Mouse (Mus musculus) cerebellum, adult 2 months (tissue): ENCODE data around the gene Lrrc15. TPM values are rescaled to one million over a fixed set of nuclear protein-coding genes. Genes with fewer than 3 reads are reported as not detected.

Source experiments
- DNase-seq, 2 experiments: peaks; one replicate each; pipeline ENCODE4 v3.0.0; 2021
- H3K27ac ChIP-seq: fragments of 200-500 bp; 2 replicates; pipeline ENCODE4 v1.5.1; 2012; ENCODE audit warnings: low read length, control low read depth, inconsistent platforms; ENCODE audit not compliant: insufficient read depth
- H3K27me3 ChIP-seq: fragments of 200-500 bp; 2 replicates; pipeline ENCODE4 v1.6.1; 2012; ENCODE audit warnings: inconsistent platforms, mild to moderate bottlenecking, low read length, moderate library complexity; ENCODE audit not compliant: control insufficient read depth, insufficient read depth
- H3K4me1 ChIP-seq: fragments of 200-500 bp; 2 replicates; pipeline ENCODE4 v1.6.1; 2011; ENCODE audit warnings: low read length; ENCODE audit not compliant: control insufficient read depth, insufficient read depth
- H3K4me3 ChIP-seq: fragments of 200-500 bp; replicated peaks from 2 replicates; pipeline ENCODE3; 2011; ENCODE audit warnings: mild to moderate bottlenecking, low read depth, low read length, control low read depth; ENCODE audit not compliant: insufficient read depth
- CTCF ChIP-seq: fragments of 200-500 bp; IDR thresholded peaks from 2 replicates; pipeline ENCODE4 v1.5.1; 2011; ENCODE audit warnings: low read depth, mild to moderate bottlenecking, control low read depth, low read length, moderate library complexity, borderline replicate concordance; ENCODE audit not compliant: insufficient read depth
- POLR2A ChIP-seq: fragments of 200-500 bp; IDR thresholded peaks from 2 replicates; pipeline ENCODE4 v1.6.1; 2011; ENCODE audit warnings: low read length, control low read depth, borderline replicate concordance; ENCODE audit not compliant: insufficient read depth
- WGBS: fragments of 180-500 bp; shearing (Covaris S2); methylation state at CpG from one replicate; pipeline ENCODE4 v1.1.7; 2018; 5-methylcytosine and 5-hydroxymethylcytosine counted together
- polyA plus RNA-seq: library from polyadenylated mRNA; depleted of rRNA; stranded (reverse); fragments of >200 nt; gene quantifications from 2 replicates; pipeline ENCODE4 v1.2.3, GENCODE M21; 2012; rRNA removed

The Lrrc15 gene
- polyA plus RNA-seq = not detected in 2 replicates

DNA sequence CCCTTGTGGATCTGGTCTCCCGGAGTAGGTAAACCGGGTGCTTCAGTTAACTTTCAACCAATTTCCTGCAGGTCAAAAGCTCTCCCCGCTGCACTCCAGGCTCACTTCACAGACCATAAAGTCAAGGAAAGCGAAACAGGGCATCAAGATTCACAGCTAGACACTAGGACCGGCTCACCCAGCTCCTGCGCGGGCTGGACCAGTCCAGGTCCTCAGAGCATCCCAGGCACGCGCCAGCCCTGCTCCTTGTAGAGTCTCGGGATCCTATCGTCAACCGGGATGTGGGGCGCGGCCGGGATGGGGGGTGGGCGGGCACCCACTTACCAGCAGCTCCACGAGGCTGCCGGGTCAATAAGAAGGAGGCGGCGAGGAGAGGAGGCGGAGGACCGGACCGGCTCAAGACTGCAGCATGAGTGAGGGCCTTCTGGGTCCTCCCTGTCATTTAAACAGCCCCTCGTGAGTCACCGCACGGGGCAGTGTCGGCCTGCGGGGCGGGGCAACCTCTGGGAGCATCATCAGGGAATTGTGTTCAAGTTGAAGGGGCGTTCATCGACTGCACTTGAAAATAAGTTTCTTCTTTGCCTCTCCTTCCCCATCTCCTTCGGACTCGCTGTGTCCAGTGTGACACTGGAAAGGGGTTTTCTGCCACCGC is at the start of gene Lrrc15:
Gene Lrrc15 (minus strand): TSS at position 413 of the 652 bp plus-strand sequence.
- peaks cover 3% of the 10 kb centered on the region; the same call in 1 of the 2 replicates for H3K4me1 ChIP-seq
- no peak for DNase-seq
- peak within 1 kb of the TSS; percentile 16 for H3K4me3 ChIP-seq
- TF ChIP-seq CTCF (no peak), POLR2A (no peak)
- H3K27ac ChIP-seq = no peak within 1 kb of the TSS
- H3K27me3 ChIP-seq = no peaks in the 10 kb centered on the region
- whole genome bisulfite sequencing = 12% methylated on average over 34 of the region's 34 CpGs

DNA sequence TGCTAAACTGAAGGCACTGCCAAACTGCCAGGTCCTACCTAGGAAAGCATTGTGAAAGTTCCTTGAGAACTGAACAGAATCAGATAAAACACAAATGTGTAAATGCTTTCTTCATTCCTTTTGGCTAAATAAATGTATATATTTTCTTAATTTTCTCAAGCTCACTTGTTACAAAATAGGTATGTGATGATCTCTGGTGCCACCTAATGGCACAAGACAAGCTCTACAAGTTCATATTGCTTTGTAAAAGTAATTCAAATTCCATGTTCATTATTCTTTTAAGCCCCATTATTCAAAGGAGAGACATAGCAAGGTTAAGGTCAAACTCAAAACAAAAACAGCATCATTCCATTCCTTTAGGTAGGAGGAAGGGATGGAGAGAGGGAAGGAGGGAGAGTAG is 31.2 kb upstream of the Lrrc15 start:
- Histone ChIP-seq H3K4me1 (no peaks in the 10 kb centered on the region), H3K27me3 (no peaks in the 10 kb centered on the region), H3K4me3 (no peak overlapping the region), H3K27ac (no peak overlapping the region)
- peak in 1 of 2 experiments; percentile 14 for DNase-seq
- peak; percentile 38; the same call in 1 of the 2 replicates for TF ChIP-seq CTCF
- TF ChIP-seq POLR2A = no peak

DNA sequence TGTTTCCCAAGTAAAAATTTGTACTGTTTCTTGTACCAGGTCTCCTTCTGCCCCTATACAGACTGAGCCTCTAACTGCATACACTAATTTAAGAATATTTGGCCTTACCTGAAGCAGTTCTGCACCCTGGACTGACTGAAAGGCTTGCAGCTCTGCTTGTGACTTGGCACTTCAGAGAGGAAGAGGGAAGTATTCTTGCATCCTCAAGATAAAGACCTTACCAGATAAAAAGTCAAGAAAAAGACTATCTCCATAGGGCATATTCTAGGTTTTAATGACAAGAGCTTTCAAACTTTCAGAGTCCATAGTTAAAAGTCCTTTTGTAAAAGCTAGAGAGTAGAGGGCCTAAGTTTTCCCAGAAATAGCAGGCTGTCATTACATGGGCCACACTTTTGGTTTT is 27.6 kb upstream of the Lrrc15 start, which contains the start of gene Gp5:
Gene Gp5 (minus strand): TSS at position 133 of the 400 bp plus-strand sequence.
- Histone ChIP-seq H3K4me3 (peak within 1 kb of the TSS; percentile 55), H3K27ac (no peak within 1 kb of the TSS), H3K4me1 (no peaks in the 10 kb centered on the region), H3K27me3 (no peaks in the 10 kb centered on the region)
- DNase-seq = no peak
- TF ChIP-seq POLR2A (no peak), CTCF (no peak)

DNA sequence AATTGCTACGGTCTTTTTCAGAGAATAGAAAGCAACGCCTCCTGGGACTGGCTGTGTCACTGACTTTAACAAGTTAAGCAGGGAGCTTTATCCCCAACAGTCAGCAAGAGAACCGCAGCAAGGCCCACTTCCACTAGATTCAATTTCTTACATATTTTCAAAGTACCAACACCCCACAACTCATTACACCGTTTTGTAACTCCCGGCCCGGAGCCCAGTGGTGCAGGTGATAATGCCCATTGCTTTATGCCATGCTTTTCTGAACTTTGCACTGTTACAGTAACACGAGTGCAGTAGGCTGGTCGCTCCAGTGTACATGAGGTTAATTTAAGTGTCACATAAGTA is 27.1 kb upstream of the Lrrc15 start:
- DNase-seq = no peak
- TF ChIP-seq CTCF = no peak
- no peak for TF ChIP-seq POLR2A
- 92% methylated on average over 8 of the region's 8 CpGs for WGBS
- Histone ChIP-seq H3K4me3 (no peak overlapping the region), H3K4me1 (no peaks in the 10 kb centered on the region), H3K27ac (no peak overlapping the region), H3K27me3 (no peaks in the 10 kb centered on the region)

DNA sequence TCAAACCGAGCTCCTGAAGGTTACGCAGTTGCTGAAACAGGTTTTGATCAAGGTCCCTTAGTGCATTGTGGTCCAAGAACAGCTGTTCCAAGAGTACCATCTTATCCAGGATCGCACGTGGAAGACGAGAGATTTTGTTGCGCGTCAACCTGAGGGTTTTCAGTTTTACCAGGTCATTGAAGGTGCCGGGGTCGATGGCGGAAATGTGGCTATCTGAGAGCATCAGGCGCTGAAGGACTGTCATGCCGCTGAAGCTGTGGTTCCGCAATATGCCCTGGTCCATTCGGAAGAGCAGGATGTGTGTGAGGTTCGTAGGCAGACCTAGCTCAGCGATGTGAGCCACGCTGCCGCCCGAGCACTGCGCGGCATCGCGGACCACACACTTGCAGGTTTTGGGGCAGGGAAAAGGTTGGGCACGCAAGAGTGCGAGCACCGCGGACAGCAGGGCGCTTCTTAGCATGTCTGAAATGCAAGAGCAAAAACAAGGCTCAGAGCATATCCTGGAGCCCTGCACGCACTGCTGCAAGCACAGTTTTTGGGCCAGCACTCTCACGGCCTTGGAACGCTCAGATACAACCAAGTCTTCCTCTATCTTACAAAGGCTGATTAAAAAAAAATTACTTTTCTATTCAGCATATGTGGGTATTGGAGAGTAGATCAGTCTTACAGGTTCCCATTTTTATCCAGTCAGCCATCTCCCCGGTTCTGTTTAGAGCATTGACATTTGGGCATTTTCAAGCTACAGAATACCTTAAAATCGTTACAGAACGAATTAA is 26.5 kb upstream of the Lrrc15 start:
- H3K27ac ChIP-seq = no peak overlapping the region
- DNase-seq = peak; percentile 29 to 46
- 13% methylated on average over 34 of the region's 34 CpGs for WGBS
- no peaks in the 10 kb centered on the region for H3K4me1 ChIP-seq
- peak overlapping the region; percentile 55 for H3K4me3 ChIP-seq
- H3K27me3 ChIP-seq = no peaks in the 10 kb centered on the region
- no peak for TF ChIP-seq CTCF
- TF ChIP-seq POLR2A = no peak

DNA sequence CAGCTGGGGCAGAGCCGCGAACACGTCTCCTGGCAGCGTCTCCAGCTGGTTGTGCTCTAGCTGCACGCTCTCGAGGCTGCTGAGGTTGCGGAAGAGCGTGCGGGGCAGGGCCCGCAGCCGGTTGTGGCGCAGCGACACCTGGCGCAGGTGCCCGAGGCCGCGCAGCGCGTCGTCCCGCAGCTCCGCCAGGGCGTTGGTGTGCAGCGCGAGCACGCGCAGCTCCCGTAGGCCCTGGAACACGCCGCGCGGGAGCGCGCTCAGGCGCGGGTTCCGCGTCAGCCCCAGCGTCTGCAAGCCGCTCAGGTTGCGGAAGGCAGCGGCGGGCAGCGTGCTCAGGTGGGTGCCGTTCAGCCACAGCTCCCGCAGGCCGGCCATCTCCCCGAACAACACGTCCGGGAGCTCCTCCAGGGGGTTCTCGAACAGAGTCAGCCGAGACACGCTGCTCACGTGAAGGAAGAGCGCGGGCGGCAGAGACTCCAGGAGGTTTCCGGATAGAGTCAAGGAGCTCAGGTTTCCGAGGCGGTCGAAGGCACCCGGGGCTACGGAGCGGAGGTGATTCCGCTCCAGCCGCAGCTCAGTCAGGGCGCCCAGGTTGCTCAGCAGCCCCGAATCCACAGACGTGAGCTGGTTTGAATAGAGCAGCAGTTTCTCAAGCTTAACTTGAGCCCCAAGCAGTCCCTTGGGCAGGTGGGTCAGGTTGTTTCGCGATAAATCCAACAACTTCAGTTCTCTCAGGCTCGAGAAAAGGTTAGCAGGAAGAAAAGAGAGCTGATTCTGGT is 25.7 kb upstream of the Lrrc15 start:
- WGBS = 1% methylated on average over 72 of the region's 72 CpGs
- H3K27ac ChIP-seq = no peak overlapping the region
- H3K27me3 ChIP-seq = no peaks in the 10 kb centered on the region

DNA sequence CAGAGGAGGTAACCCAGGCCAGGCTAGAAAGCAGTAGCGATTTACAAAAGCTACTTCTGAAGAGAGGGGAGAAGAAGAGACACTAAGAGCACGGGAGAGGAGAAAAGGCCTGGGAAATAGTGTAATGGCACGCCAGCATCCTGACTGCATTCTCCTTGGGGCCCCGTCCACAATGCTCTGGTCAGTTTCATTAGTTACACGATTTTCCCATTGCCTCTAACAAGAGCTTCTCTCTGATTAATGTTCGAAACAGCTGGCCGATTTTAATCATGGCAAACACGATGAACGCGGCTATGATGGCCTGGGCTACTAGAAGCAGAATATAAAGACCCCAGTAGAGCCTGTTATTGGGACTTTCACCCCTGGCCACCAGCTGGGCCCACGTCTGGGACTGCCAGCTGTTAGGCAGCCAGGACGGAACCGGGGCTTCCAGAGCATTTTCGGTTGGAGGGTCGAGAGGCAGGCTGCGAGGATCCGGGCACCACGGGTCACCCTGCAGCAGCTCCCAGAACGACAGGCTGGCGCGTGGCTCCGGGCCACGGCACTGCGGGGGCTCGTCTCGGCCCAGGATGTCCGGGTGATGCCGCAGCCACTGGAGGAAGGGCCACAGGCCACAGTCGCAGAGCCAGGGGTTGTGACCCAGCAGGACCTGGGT is 25.0 kb upstream of the Lrrc15 start:
- no peak for DNase-seq
- Histone ChIP-seq H3K4me1 (no peaks in the 10 kb centered on the region), H3K27ac (no peak overlapping the region), H3K4me3 (peak overlapping the region; percentile 55), H3K27me3 (no peaks in the 10 kb centered on the region)
- WGBS = 21% methylated on average over 29 of the region's 29 CpGs
- no peak for TF ChIP-seq CTCF
- TF ChIP-seq POLR2A = no peak

More for the DNA sequence above, 25.7 kb upstream of the Lrrc15 start:
- Histone ChIP-seq H3K4me1 (no peaks in the 10 kb centered on the region), H3K4me3 (peak overlapping the region; percentile 55)
- DNase-seq = peak; percentile 78 to 80
- TF ChIP-seq POLR2A = 0 out of 2 replicates have a peak, but pooled peaks have one; percentile 35
- TF ChIP-seq CTCF = no peak; the same call in 1 of the 2 replicates
